Mouse (Mus musculus) stomach, postnatal 0 days (tissue): ENCODE measurements at regions not wholly inside any gene's neighbourhood (a gene's known extent, or its start where the extent isn't known, plus 50 kb on each side); places are given as distances from the start of the nearest gene placed in this dataset.

Source experiments
- ATAC-seq: fragments of 200-750 bp; cut with Nextera tagmentation; 2 replicates; pipeline ENCODE4 v1.8.0; 2017; ENCODE audit not compliant: low FRiP score, low TSS enrichment
- DNase-seq: peaks from one replicate; pipeline ENCODE4 v3.0.0-alpha.2; 2016; ENCODE audit warnings: low spot score
- H3K27ac ChIP-seq: fragments of 300-500 bp; sonication (generic); replicated peaks from 2 replicates; pipeline ENCODE4 v1.5.1; 2014; ENCODE audit warnings: mild to moderate bottlenecking, control low read depth
- H3K27me3 ChIP-seq: fragments of 300-500 bp; sonication (generic); 2 replicates; pipeline ENCODE4 v1.6.1; 2014; ENCODE audit warnings: low read length; ENCODE audit not compliant: control insufficient read depth, insufficient read depth
- H3K36me3 ChIP-seq: fragments of 300-500 bp; sonication (generic); 2 replicates; pipeline ENCODE4 v1.6.1; 2014; ENCODE audit warnings: low read length, mixed read lengths; ENCODE audit not compliant: control insufficient read depth, insufficient read depth
- H3K4me1 ChIP-seq: fragments of 300-500 bp; sonication (generic); replicated peaks from 2 replicates; pipeline ENCODE4 v1.6.1; 2014; ENCODE audit warnings: antibody characterized with exemption; ENCODE audit not compliant: control insufficient read depth, insufficient read depth
- H3K4me2 ChIP-seq: fragments of 300-500 bp; sonication (generic); replicated peaks from 2 replicates; pipeline ENCODE4 v1.6.1; 2014; ENCODE audit warnings: low read depth, mild to moderate bottlenecking, control low read depth, moderate library complexity
- H3K4me3 ChIP-seq: fragments of 300-500 bp; sonication (generic); 2 replicates; pipeline ENCODE4 v1.5.1; 2014; ENCODE audit warnings: low read depth, low read length, control low read depth
- H3K9ac ChIP-seq: fragments of 300-500 bp; sonication (generic); 2 replicates; pipeline ENCODE4 v1.6.1; 2014; ENCODE audit warnings: mild to moderate bottlenecking, low read length, control low read depth, mixed read lengths
- H3K9me3 ChIP-seq: fragments of 300-500 bp; sonication (generic); 2 replicates; pipeline ENCODE4 v1.6.1; 2016; ENCODE audit warnings: low read length; ENCODE audit not compliant: control insufficient read depth
- CTCF ChIP-seq: IDR thresholded peaks from 2 replicates; pipeline ENCODE4 v1.5.1; 2016; ENCODE audit warnings: antibody characterized with exemption, low read depth, mild to moderate bottlenecking, moderate library complexity
- EP300 ChIP-seq: optimal IDR thresholded peaks from 2 replicates; pipeline ENCODE3; 2016; ENCODE audit warnings: antibody characterized with exemption
- WGBS: fragments of 180-500 bp; shearing (Covaris S2); extraction: QIAGEN DNeasy Blood & Tissue Kit; methylation state at CpG from one replicate; pipeline ENCODE4 v1.1.7; 2014; 5-methylcytosine and 5-hydroxymethylcytosine counted together

GRCm38 (mm10) chr1:18668901-18669300 is 404.0 kb upstream of the Defb41 start:
- Histone ChIP-seq H3K9ac (no peak overlapping the region), H3K9me3 (no peaks in the 10 kb centered on the region), H3K4me3 (no peak overlapping the region), H3K36me3 (no peaks in the 10 kb centered on the region), H3K27me3 (no peaks in the 10 kb centered on the region), H3K4me2 (no peak overlapping the region), H3K27ac (no peak overlapping the region), H3K4me1 (no peaks in the 10 kb centered on the region)
- no peak for DNase-seq
- WGBS = 73% methylated on average over 7 of the region's 7 CpGs
- no peak for TF ChIP-seq EP300
- TF ChIP-seq CTCF = no peak
- ATAC-seq = no peak

- ATAC-seq = no peak
- Histone ChIP-seq H3K9me3 (no peaks in the 10 kb centered on the region), H3K4me1 (no peaks in the 10 kb centered on the region), H3K36me3 (no peaks in the 10 kb centered on the region), H3K4me3 (no peak overlapping the region), H3K27me3 (no peaks in the 10 kb centered on the region), H3K9ac (no peak overlapping the region), H3K4me2 (no peak overlapping the region), H3K27ac (no peak overlapping the region)
- DNase-seq = no peak
- WGBS = 70% methylated on average over 5 of the region's 5 CpGs
- no peak for TF ChIP-seq CTCF
- TF ChIP-seq EP300 = no peak
These were observed 403.3 kb upstream of the Defb41 start for GRCm38 (mm10) chr1:18668265-18668664.

DNA sequence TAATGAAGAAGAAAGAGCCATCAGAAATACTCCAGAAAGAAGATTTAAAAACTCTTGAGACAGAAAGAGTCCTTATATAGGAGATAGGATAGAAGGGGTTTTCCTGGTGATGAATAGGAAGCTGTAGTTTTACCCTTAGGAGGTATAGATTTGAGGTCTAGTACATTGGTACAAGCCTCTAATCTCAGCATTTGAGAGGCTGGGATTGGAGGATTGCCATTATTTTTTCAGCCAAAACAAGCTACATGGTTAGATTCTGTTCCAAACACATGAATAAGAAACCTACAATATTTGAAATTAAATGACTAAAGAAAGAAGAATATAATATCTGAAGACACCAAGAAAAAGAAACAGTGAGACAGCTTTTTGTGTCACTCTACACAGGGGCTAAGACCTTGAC is 375.9 kb upstream of the Defb41 start:
- Histone ChIP-seq H3K4me3 (no peak overlapping the region), H3K36me3 (no peaks in the 10 kb centered on the region), H3K27ac (no peak overlapping the region), H3K27me3 (no peaks in the 10 kb centered on the region), H3K9ac (no peak overlapping the region), H3K9me3 (no peaks in the 10 kb centered on the region), H3K4me2 (no peak overlapping the region), H3K4me1 (no peaks in the 10 kb centered on the region)
- ATAC-seq = no peak
- no peak for DNase-seq
- TF ChIP-seq EP300 (no peak), CTCF (no peak)

DNA sequence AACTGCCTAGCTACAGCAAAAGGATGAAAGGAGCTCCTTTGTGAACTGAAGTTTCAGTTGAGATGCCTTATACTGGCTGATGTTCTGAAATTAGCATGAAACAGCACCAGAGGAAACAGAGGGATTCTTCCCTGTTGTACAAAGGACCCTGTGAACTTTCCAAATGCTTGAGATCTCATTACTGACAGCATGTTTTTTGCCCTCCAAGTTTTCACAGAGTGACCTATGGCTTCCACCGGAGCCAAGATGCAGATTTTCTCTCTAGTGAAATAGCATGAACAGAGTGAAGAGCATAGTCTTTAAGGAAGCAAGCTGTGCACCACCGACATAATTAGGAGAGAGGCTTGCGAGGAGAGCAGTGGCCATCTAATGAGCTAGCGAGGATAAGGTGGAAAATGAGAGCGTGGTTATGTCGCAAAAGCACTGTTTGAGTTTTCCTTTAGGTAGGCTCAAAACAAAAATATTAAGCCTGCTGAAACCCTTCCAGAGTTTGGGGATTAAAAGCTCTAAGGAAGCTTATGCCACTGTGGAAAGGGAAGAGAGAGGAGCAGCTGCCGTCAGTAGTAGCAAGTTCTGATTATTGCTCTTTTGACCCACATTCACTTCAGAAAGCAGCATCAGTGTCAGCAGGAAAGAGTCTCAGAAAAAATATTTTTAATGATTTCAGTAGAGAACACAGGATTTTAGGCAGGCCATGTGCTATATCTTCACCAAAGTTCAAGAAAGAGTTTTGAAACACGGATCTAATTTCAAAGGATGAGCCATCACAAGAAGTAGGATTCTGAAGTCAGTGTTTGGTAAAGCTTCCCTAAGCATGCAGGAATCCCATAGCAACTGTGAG is 374.7 kb upstream of the Defb41 start:
- TF ChIP-seq EP300 = no peak
- TF ChIP-seq CTCF = no peak
- Histone ChIP-seq H3K4me3 (no peak overlapping the region), H3K36me3 (no peaks in the 10 kb centered on the region), H3K27ac (no peak overlapping the region), H3K9ac (no peak overlapping the region), H3K4me1 (no peaks in the 10 kb centered on the region), H3K9me3 (no peaks in the 10 kb centered on the region), H3K27me3 (no peaks in the 10 kb centered on the region), H3K4me2 (no peak overlapping the region)
- ATAC-seq (no peak), DNase-seq (no peak)
- 55% methylated on average over 8 of the region's 8 CpGs for WGBS

DNA sequence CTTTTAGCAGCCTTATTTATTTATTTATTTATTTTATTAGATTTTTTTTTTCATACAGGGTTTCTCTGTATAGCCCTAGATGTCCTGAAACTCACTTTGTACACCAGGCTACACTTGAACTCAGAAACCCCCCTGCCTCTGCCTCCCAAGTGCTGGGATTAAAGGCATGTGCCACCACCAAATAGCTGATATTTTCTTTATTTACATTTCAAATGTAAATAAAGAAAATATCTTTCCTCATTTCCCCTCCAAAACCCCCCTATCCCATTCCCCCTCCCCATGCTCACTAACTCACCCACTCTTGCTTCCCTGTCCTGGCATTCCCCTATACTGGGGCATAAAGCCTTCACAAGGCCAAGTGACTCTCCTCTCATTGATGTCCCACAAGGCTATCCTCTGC is 372.4 kb upstream of the Defb41 start:
- H3K4me2 ChIP-seq = no peak overlapping the region
- no peak for TF ChIP-seq CTCF
- no peak for TF ChIP-seq EP300
- no peaks in the 10 kb centered on the region for H3K27me3 ChIP-seq
- no peaks in the 10 kb centered on the region for H3K9me3 ChIP-seq
- no peak overlapping the region for H3K4me3 ChIP-seq
- no peaks in the 10 kb centered on the region for H3K36me3 ChIP-seq
- H3K27ac ChIP-seq = no peak overlapping the region
- H3K4me1 ChIP-seq = no peaks in the 10 kb centered on the region
- DNase-seq = no peak
- no peak overlapping the region for H3K9ac ChIP-seq
- ATAC-seq = no peak

- Histone ChIP-seq H3K9me3 (no peaks in the 10 kb centered on the region), H3K4me2 (no peak overlapping the region), H3K4me1 (no peaks in the 10 kb centered on the region), H3K27me3 (no peaks in the 10 kb centered on the region), H3K36me3 (no peaks in the 10 kb centered on the region), H3K4me3 (no peak overlapping the region), H3K9ac (no peak overlapping the region), H3K27ac (no peak overlapping the region)
- ATAC-seq (no peak), DNase-seq (no peak)
- TF ChIP-seq CTCF (no peak), EP300 (no peak)
- 77% methylated on average over 7 of the region's 7 CpGs for WGBS
These were observed 345.3 kb upstream of the Defb41 start for GRCm38 (mm10) chr1:18610231-18610630.
